Mouse (Mus musculus) megakaryocyte, embryonic 14.5 days (primary cell): ENCODE measurements around the gene Klhl18.

ENCODE experiments used
- FLI1 ChIP-seq: IDR thresholded peaks from 2 replicates; pipeline ENCODE4 v1.6.1; 2012; ENCODE audit warnings: low read length, inconsistent platforms, mixed read lengths
- GATA1 ChIP-seq: IDR thresholded peaks from 3 replicates; pipeline ENCODE4 v1.6.1; 2012; ENCODE audit warnings: mixed read lengths, low read length, inconsistent platforms, borderline replicate concordance

GRCm38 (mm10) chr9:110381292-110381691 is 95.2 kb downstream of the Klhl18 start:
- TF ChIP-seq FLI1 (no peak), GATA1 (no peak)
